Mouse (Mus musculus) C3H10T1/2 (cell line): ENCODE results near the gene Ugt3a2. TPM values are rescaled to one million over a fixed set of nuclear protein-coding genes. Genes with fewer than 3 reads are reported as not detected.

ENCODE experiments used
- polyA plus RNA-seq, 2 experiments: library from polyadenylated mRNA; unstranded; fragments of >200 nt; fragmentation: generic; extraction: Trizol; gene quantifications; one replicate each; pipeline ENCODE4 v1.2.1; 2012; ENCODE audit warnings: missing spikeins in 2 of 2

Gene Ugt3a2
- polyA plus RNA-seq = not detected

GRCm38 (mm10) chr15:9335341-9335740, at the start of gene Ugt3a2:
TSS of gene Ugt3a2 (plus strand) at chr15:9335550.

Other genes starting within 250 kb of the Ugt3a2 start
- gene Lmbrd2, start 195.0 kb upstream of the Ugt3a2 start, polyA plus RNA-seq = under 1 TPM; 0.15 to 0.92 TPM
- gene Skp2, start 180.1 kb upstream of the Ugt3a2 start, polyA plus RNA-seq = 1 to 10 TPM; 1.7 to 5.0 TPM
- gene Ugt3a1, start 58.7 kb upstream of the Ugt3a2 start, polyA plus RNA-seq = not detected
- gene Capsl, start 100.5 kb downstream of the Ugt3a2 start, polyA plus RNA-seq = not detected
- not detected for gene Il7r, start 194.6 kb downstream of the Ugt3a2 start, polyA plus RNA-seq